Mouse (Mus musculus) small intestine, adult 2 months (tissue): ENCODE measurements around the gene Smad9.

Source experiments
- CTCF ChIP-seq: fragments of 200-500 bp; IDR thresholded peaks from 2 replicates; pipeline ENCODE4 v1.5.1; 2012; ENCODE audit warnings: low read depth, mild to moderate bottlenecking, control low read depth, inconsistent platforms, low read length, moderate library complexity, mixed read lengths; ENCODE audit not compliant: insufficient replicate concordance, insufficient read length; ENCODE audit errors: extremely low read depth
- POLR2A ChIP-seq: fragments of 200-500 bp; IDR thresholded peaks from 2 replicates; pipeline ENCODE4 v1.6.1; 2012; ENCODE audit warnings: low read depth, mild to moderate bottlenecking, control low read depth, inconsistent platforms, low read length, moderate library complexity

DNA sequence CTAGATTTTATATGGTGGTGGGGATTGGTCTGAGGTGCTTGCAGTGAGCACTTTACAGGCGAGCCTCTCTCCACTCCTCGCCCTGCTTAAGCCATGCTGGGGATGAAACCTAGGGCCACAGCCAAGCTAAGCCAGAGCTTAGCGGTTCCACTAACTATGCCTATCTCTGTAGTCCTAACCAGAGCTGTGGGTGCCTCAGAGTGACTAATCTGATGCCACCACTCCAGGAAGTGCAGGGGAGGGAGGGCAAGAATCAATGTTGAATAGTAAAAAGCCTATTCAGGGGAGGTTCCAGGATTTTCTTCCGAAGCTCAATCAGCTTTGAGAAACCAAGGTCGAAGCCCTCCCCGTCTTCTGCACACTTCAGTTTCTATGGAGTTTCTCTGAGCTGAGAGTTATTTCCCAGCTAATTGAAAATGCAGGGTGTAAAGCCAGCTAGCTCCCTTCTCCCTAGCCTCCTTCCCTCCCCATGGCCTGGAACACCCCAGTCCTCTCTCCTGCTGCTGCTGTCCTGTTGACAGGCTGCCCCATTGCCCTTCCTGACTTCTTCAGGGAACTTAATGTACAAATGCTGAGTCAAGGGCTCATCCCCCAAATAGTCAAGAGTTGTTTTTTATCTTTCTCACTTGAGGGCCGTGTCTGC lies 20.7 kb downstream of the Smad9 start:
- TF ChIP-seq CTCF (no peak), POLR2A (no peak)
